Mouse (Mus musculus): ENCODE measurements around the gene Ola1. TPM values are rescaled to one million over a fixed set of nuclear protein-coding genes. Genes with fewer than 3 reads are reported as not detected.
A peak's percentile ranks its signal among the peaks of the same experiment; 100 is the strongest.

Gene Ola1
- polyA plus RNA-seq, 1 experiment = 8.1 TPM

- peaks cover 7% of the 10 kb centered on the region for H3K4me1 ChIP-seq (ENCODE audit: control insufficient read depth, insufficient read depth, low read length)
- H3K27me3 ChIP-seq (ENCODE audit: control insufficient read depth, insufficient read depth, low read length) = no peaks in the 10 kb centered on the region; the same call in 1 of the 2 replicates
- H3K4me3 ChIP-seq (ENCODE audit: control insufficient read depth, low read depth, low read length) = peak overlapping the region; percentile 21; the same call in 1 of the 2 replicates
- no peaks in the 10 kb centered on the region for H3K36me3 ChIP-seq (ENCODE audit: control insufficient read depth, insufficient read depth, low read length)
- TF ChIP-seq CTCF (IDR thresholded peaks at IDR 0.05; ENCODE audit: control insufficient read depth, insufficient read depth, insufficient replicate concordance, low read depth, low read length) (no peak), POLR2A (IDR thresholded peaks at IDR 0.05; ENCODE audit: control insufficient read depth, low read depth, low read length) (no peak)
- no peak overlapping the region for H3K27ac ChIP-seq (ENCODE audit: control insufficient read depth, insufficient read depth, low read depth, low read length)
Measured at GRCm38 (mm10) chr2:73263794-73264610, 45.3 kb upstream of the Ola1 start.

- H3K27me3 ChIP-seq (ENCODE audit: control insufficient read depth, insufficient read depth, low read length) = no peaks in the 10 kb centered on the region; the same call in 1 of the 2 replicates
- no peak overlapping the region for H3K27ac ChIP-seq (ENCODE audit: control insufficient read depth, insufficient read depth, low read depth, low read length)
- H3K4me1 ChIP-seq (ENCODE audit: control insufficient read depth, insufficient read depth, low read length) = peaks cover 9% of the 10 kb centered on the region
- no peak overlapping the region; the same call in 1 of the 2 replicates for H3K4me3 ChIP-seq (ENCODE audit: control insufficient read depth, low read depth, low read length)
- no peak for TF ChIP-seq POLR2A (IDR thresholded peaks at IDR 0.05; ENCODE audit: control insufficient read depth, low read depth, low read length)
- no peak for TF ChIP-seq CTCF (IDR thresholded peaks at IDR 0.05; ENCODE audit: control insufficient read depth, insufficient read depth, insufficient replicate concordance, low read depth, low read length)
- no peaks in the 10 kb centered on the region for H3K36me3 ChIP-seq (ENCODE audit: control insufficient read depth, insufficient read depth, low read length)
Measured at GRCm38 (mm10) chr2:73263172-73263765, 44.5 kb upstream of the Ola1 start.

GRCm38 (mm10) chr2:73248701-73249100 is 30.0 kb upstream of the Ola1 start:
- no peak overlapping the region for H3K27ac ChIP-seq (ENCODE audit: control insufficient read depth, insufficient read depth, low read depth, low read length)
- no peaks in the 10 kb centered on the region for H3K4me1 ChIP-seq (ENCODE audit: control insufficient read depth, insufficient read depth, low read length)
- H3K27me3 ChIP-seq (ENCODE audit: control insufficient read depth, insufficient read depth, low read length) = no peaks in the 10 kb centered on the region
- TF ChIP-seq POLR2A (IDR thresholded peaks at IDR 0.05; ENCODE audit: control insufficient read depth, low read depth, low read length) (no peak), CTCF (IDR thresholded peaks at IDR 0.05; ENCODE audit: control insufficient read depth, insufficient read depth, insufficient replicate concordance, low read depth, low read length) (no peak)
- no peaks in the 10 kb centered on the region for H3K36me3 ChIP-seq (ENCODE audit: control insufficient read depth, insufficient read depth, low read length)
- H3K4me3 ChIP-seq (ENCODE audit: control insufficient read depth, low read depth, low read length) = no peak overlapping the region

GRCm38 (mm10) chr2:73241299-73241698 is 22.6 kb upstream of the Ola1 start:
- no peaks in the 10 kb centered on the region for H3K27me3 ChIP-seq (ENCODE audit: control insufficient read depth, insufficient read depth, low read length)
- H3K4me3 ChIP-seq (ENCODE audit: control insufficient read depth, low read depth, low read length) = no peak overlapping the region
- no peaks in the 10 kb centered on the region for H3K36me3 ChIP-seq (ENCODE audit: control insufficient read depth, insufficient read depth, low read length)
- no peaks in the 10 kb centered on the region for H3K4me1 ChIP-seq (ENCODE audit: control insufficient read depth, insufficient read depth, low read length)
- no peak overlapping the region for H3K27ac ChIP-seq (ENCODE audit: control insufficient read depth, insufficient read depth, low read depth, low read length)
- no peak for TF ChIP-seq CTCF (IDR thresholded peaks at IDR 0.05; ENCODE audit: control insufficient read depth, insufficient read depth, insufficient replicate concordance, low read depth, low read length)
- no peak for TF ChIP-seq POLR2A (IDR thresholded peaks at IDR 0.05; ENCODE audit: control insufficient read depth, low read depth, low read length)

DNA sequence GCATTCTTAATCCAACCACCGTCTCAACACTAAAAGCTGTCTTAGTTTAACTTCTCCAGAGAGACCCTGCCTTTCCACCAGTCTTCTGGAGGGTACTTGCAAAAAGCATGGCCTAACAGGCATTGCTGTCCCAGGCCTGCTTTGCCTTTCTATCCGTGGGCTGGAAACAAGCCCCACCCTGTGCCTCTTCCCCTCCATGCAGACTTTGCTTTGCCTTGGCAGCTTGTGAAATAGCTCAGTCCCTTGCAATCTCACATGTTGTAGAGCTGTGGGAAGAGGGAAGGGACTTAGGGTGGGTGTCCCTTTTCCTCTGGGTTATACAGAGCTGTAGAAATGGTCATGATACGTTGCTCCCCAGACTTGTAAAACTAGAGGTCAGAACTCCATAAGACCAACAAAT is 12.4 kb upstream of the Ola1 start:
- Histone ChIP-seq H3K36me3 (ENCODE audit: control insufficient read depth, insufficient read depth, low read length) (no peaks in the 10 kb centered on the region), H3K4me3 (ENCODE audit: control insufficient read depth, low read depth, low read length) (no peak overlapping the region), H3K27ac (ENCODE audit: control insufficient read depth, insufficient read depth, low read depth, low read length) (no peak overlapping the region), H3K4me1 (ENCODE audit: control insufficient read depth, insufficient read depth, low read length) (no peaks in the 10 kb centered on the region), H3K27me3 (ENCODE audit: control insufficient read depth, insufficient read depth, low read length) (no peaks in the 10 kb centered on the region)
- TF ChIP-seq POLR2A (IDR thresholded peaks at IDR 0.05; ENCODE audit: control insufficient read depth, low read depth, low read length) = no peak
- no peak for TF ChIP-seq CTCF (IDR thresholded peaks at IDR 0.05; ENCODE audit: control insufficient read depth, insufficient read depth, insufficient replicate concordance, low read depth, low read length)

- Histone ChIP-seq H3K4me1 (ENCODE audit: control insufficient read depth, insufficient read depth, low read length) (peaks cover 7% of the 10 kb centered on the region), H3K27ac (ENCODE audit: control insufficient read depth, insufficient read depth, low read depth, low read length) (peak overlapping the region; percentile 59), H3K4me3 (ENCODE audit: control insufficient read depth, low read depth, low read length) (peak overlapping the region; percentile 97), H3K36me3 (ENCODE audit: control insufficient read depth, insufficient read depth, low read length) (no peaks in the 10 kb centered on the region), H3K27me3 (ENCODE audit: control insufficient read depth, insufficient read depth, low read length) (no peaks in the 10 kb centered on the region)
- TF ChIP-seq POLR2A (IDR thresholded peaks at IDR 0.05; ENCODE audit: control insufficient read depth, low read depth, low read length) = peak; percentile 76
- TF ChIP-seq CTCF (IDR thresholded peaks at IDR 0.05; ENCODE audit: control insufficient read depth, insufficient read depth, insufficient replicate concordance, low read depth, low read length) = no peak
Measured at GRCm38 (mm10) chr2:73213871-73214659, 4.7 kb downstream of the Ola1 start.

DNA sequence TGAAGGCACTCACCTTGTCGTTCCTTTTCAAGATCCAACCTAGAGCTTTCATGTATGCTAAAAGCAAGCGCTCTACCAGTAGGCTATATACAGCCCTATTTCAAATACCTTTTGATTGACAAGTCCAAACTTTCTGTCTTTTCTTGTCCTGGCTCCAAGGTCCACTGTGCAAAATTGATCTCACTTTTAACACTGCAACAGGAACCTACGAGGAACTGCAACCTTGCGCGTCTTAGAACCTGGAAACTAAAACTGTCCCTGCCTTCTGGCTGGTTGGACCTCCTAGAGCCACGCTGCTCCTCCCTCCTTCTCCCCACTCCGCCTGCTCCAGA is 5.2 kb downstream of the Ola1 start:
- Histone ChIP-seq H3K36me3 (ENCODE audit: control insufficient read depth, insufficient read depth, low read length) (no peaks in the 10 kb centered on the region), H3K4me1 (ENCODE audit: control insufficient read depth, insufficient read depth, low read length) (peaks cover 7% of the 10 kb centered on the region), H3K27ac (ENCODE audit: control insufficient read depth, insufficient read depth, low read depth, low read length) (peak overlapping the region; percentile 59; the same call in 1 of the 2 replicates), H3K27me3 (ENCODE audit: control insufficient read depth, insufficient read depth, low read length) (no peaks in the 10 kb centered on the region), H3K4me3 (ENCODE audit: control insufficient read depth, low read depth, low read length) (peak overlapping the region; percentile 97)
- TF ChIP-seq CTCF (IDR thresholded peaks at IDR 0.05; ENCODE audit: control insufficient read depth, insufficient read depth, insufficient replicate concordance, low read depth, low read length) = no peak
- no peak for TF ChIP-seq POLR2A (IDR thresholded peaks at IDR 0.05; ENCODE audit: control insufficient read depth, low read depth, low read length)

All from testis, adult 2 months (tissue).